Mouse (Mus musculus) left cerebral cortex, postnatal 25 days (tissue): ENCODE data around the gene Prune1. TPM values are rescaled to one million over a fixed set of nuclear protein-coding genes. Genes with fewer than 3 reads are reported as not detected.

Source experiments
- total RNA-seq, 2 experiments: library from RNA; stranded (reverse); gene quantifications; 2 replicates each; pipeline ENCODE4 v1.2.3; 2021

Gene Prune1
- total RNA-seq, 2 experiments from 2014 or later = 22.6 to 24.8 TPM

Other genes starting within 250 kb of the Prune1 start
- gene Psmd4, start 239.5 kb downstream of the Prune1 start, total RNA-seq = 100 to 1,000 TPM; 154 to 156 TPM
- gene Pip5k1a, start 175.1 kb downstream of the Prune1 start, total RNA-seq = 10 to 100 TPM; 51.1 to 51.7 TPM
- 10 to 100 TPM; 36.2 to 43.7 TPM for gene Vps72, start 171.1 kb downstream of the Prune1 start, total RNA-seq
- gene Tmod4, start 157.6 kb downstream of the Prune1 start, total RNA-seq = not detected
- gene Scnm1, start 148.1 kb downstream of the Prune1 start, total RNA-seq = 10 to 100 TPM; 42.1 to 46.2 TPM
- 10 to 100 TPM; 16.8 to 18.1 TPM for gene Lysmd1, start 148.0 kb downstream of the Prune1 start, total RNA-seq
- 1 to 10 TPM; 2.6 to 3.2 TPM for gene Tnfaip8l2, start 139.7 kb downstream of the Prune1 start, total RNA-seq
- gene Sema6c, start 121.6 kb downstream of the Prune1 start, total RNA-seq = 10 to 100 TPM; 24.7 to 25.3 TPM
- 1 to 10 TPM; 7.5 to 8.9 TPM for gene Gabpb2, start 64.2 kb downstream of the Prune1 start, total RNA-seq
- gene Cdc42se1, start 53.3 kb downstream of the Prune1 start, total RNA-seq = 10 to 100 TPM; 60.0 TPM
- 100 to 1,000 TPM; 329 to 339 TPM for gene Mllt11, start 49.9 kb downstream of the Prune1 start, total RNA-seq
- gene Gm128, start 40.5 kb downstream of the Prune1 start, total RNA-seq = under 1 TPM in 1 of 2 experiments, not detected in 1; 0.18 TPM
- gene Bnipl, start 30.9 kb downstream of the Prune1 start, total RNA-seq = under 1 TPM; 0.62 to 0.66 TPM
- 10 to 100 TPM; 18.7 to 20.5 TPM for gene Mindy1, start 731 bp downstream of the Prune1 start, total RNA-seq
- under 1 TPM; 0.57 to 0.78 TPM for gene Anxa9, start 25.1 kb upstream of the Prune1 start, total RNA-seq
- 10 to 100 TPM; 44.5 to 48.9 TPM for gene Cers2, start 32.7 kb upstream of the Prune1 start, total RNA-seq
- gene Setdb1, start 75.1 kb upstream of the Prune1 start, total RNA-seq = 10 to 100 TPM; 34.7 to 37.4 TPM
- gene 4930558C23Rik, start 120.8 kb upstream of the Prune1 start, total RNA-seq = not detected
- 10 to 100 TPM; 32.5 to 37.0 TPM for gene Arnt, start 152.3 kb upstream of the Prune1 start, total RNA-seq
- gene Ctsk, start 217.2 kb upstream of the Prune1 start, total RNA-seq = 1 to 10 TPM; 5.9 to 8.1 TPM
- 10 to 100 TPM; 55.9 to 60.1 TPM for gene Ctss, start 244.7 kb upstream of the Prune1 start, total RNA-seq